ENCODE assay signal across 9 mouse cellular contexts in the genomic region with DNA sequence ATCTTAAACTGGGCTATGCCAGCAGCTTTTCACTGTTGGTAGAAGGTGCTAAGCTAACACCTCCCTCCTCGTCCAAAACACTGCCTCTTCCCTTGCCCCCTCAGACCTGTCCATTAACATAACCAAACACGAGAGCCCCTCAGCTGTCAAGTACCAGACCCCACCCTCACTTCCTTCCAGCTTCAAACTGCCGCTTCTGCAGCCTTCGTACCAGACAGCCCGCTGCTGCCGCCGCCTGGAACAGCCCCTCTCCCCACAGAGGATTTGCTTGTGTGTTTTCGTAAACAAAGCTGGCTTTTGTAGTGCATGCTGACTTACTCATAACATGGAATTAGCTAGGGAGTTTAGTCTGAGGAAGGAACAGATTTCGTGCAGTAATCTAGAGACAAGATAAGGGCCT. TPM values are rescaled to one million over a fixed set of nuclear protein-coding genes. Genes with fewer than 3 reads are reported as not detected.
DNase-seq lines count a peak whose midpoint lies in the region; ATAC-seq lines count a peak whose summit lies in the region.
"Had no signal": no experiment of that assay in that cellular context is flagged by ENCODE, and none has a peak within 500 bp of the region (broad histone marks: within the 10 kb centered on the region; RNA-seq: fewer than 3 reads in every experiment).

No protein-coding gene starts in this region.

- H3K9ac ChIP-seq in heart, embryonic 16.5 days (ENCODE audit: low read length): no peak overlapping the region
- H3K9ac ChIP-seq in midbrain, embryonic 16.5 days (ENCODE audit: low read depth, low read length): peak overlapping the region; percentile 55

- H3K27me3 ChIP-seq in heart, embryonic 16.5 days (ENCODE audit: control insufficient read depth, insufficient read depth, low read length): peaks cover 75% of the 10 kb centered on the region
- H3K27me3 ChIP-seq in hindbrain, embryonic 10.5 days (ENCODE audit: insufficient read depth, poor library complexity, severe bottlenecking): peaks cover 58% of the 10 kb centered on the region
- no peaks in the 10 kb centered on the region for H3K27me3 ChIP-seq in midbrain, embryonic 16.5 days (ENCODE audit: control insufficient read depth, insufficient read depth, low read depth, low read length)

- no peaks in the 10 kb centered on the region for H3K9me3 ChIP-seq in heart, embryonic 16.5 days (replicated peaks; ENCODE audit: control insufficient read depth, low read length)
- no peaks in the 10 kb centered on the region for H3K9me3 ChIP-seq in hindbrain, embryonic 10.5 days
- no peaks in the 10 kb centered on the region for H3K9me3 ChIP-seq in midbrain, embryonic 16.5 days (replicated peaks; ENCODE audit: control insufficient read depth, low read length, poor library complexity, severe bottlenecking)

- no peak overlapping the region for H3K27ac ChIP-seq in heart, embryonic 16.5 days (ENCODE audit: low read length)
- peak overlapping the region; percentile 98 for H3K27ac ChIP-seq in hindbrain, embryonic 10.5 days
- no peak overlapping the region; the same call in 1 of the 2 replicates for H3K27ac ChIP-seq in midbrain, embryonic 16.5 days (ENCODE audit: low read length)

- no peaks in the 10 kb centered on the region for H3K36me3 ChIP-seq in heart, embryonic 16.5 days (ENCODE audit: control insufficient read depth, insufficient read depth)
- peaks cover 13% of the 10 kb centered on the region for H3K36me3 ChIP-seq in hindbrain, embryonic 10.5 days
- H3K36me3 ChIP-seq in midbrain, embryonic 16.5 days (ENCODE audit: control insufficient read depth, insufficient read depth, low read length): no peaks in the 10 kb centered on the region

- 7% methylated on average over 9 of the region's 9 CpGs for WGBS in heart, embryonic 16.5 days
- 1% methylated on average over 9 of the region's 9 CpGs for WGBS in hindbrain, embryonic 10.5 days
- WGBS in midbrain, embryonic 16.5 days: 0% methylated on average over 9 of the region's 9 CpGs

- no peak for ATAC-seq in heart, embryonic 16.5 days (replicated peaks; ENCODE audit: extremely low read depth, insufficient read depth, low FRiP score)
- no peak for ATAC-seq in midbrain, embryonic 16.5 days

- no peak for DNase-seq in heart, adult 8-10 months (ENCODE audit: low spot score)
- peak; percentile 18 for DNase-seq in R1 (ENCODE audit: low read depth, low spot score)
- peak; percentile 56 for DNase-seq in hindbrain, embryonic 10.5 days (ENCODE audit: low spot score)
- no peak for DNase-seq in yolk sac, embryonic 10.5 days (ENCODE audit: low spot score)
- no peak for DNase-seq in right cerebral cortex, adult 2 months (ENCODE audit: low spot score in 2 of 2)
- no peak for DNase-seq in testis, postnatal 14 days (ENCODE audit: low spot score)
- DNase-seq: lung, adult 18-20 months had no signal

- 0 out of 2 replicates have a peak overlapping the region, but pooled peaks have one; percentile 1 for H3K4me3 ChIP-seq in heart, embryonic 16.5 days (ENCODE audit: low read length)
- H3K4me3 ChIP-seq in hindbrain, embryonic 10.5 days: peak overlapping the region; percentile 94
- peak overlapping the region; percentile 78 for H3K4me3 ChIP-seq in midbrain, embryonic 16.5 days (ENCODE audit: low read depth, low read length)

- H3K4me2 ChIP-seq in heart, embryonic 16.5 days (ENCODE audit: low read depth, low read length): peak overlapping the region; percentile 19; the same call in 1 of the 2 replicates
- peak overlapping the region; percentile 75 for H3K4me2 ChIP-seq in midbrain, embryonic 16.5 days (ENCODE audit: low read length)

- H3K4me1 ChIP-seq in heart, embryonic 16.5 days (ENCODE audit: control insufficient read depth, insufficient read depth, low read length): peaks cover 20% of the 10 kb centered on the region
- H3K4me1 ChIP-seq in hindbrain, embryonic 10.5 days (replicated peaks): peaks cover 92% of the 10 kb centered on the region
- H3K4me1 ChIP-seq in midbrain, embryonic 16.5 days (ENCODE audit: control insufficient read depth, insufficient read depth, low read length): peaks cover 56% of the 10 kb centered on the region

RNA-seq across cellular contexts. Expression of a gene that starts 1.8 kb away (rescaled TPM):
- polyA plus RNA-seq in heart, embryonic 16.5 days (2015; fragmentation: Nextera tagmentation; extraction: Ambion mirVana): 0.51 and 0.64 TPM in 2 replicates
- under 1 TPM; 0.28 to 0.80 (median 0.54) TPM for total RNA-seq in heart, adult 8-10 months (2022)
- 10.7 and 11.0 TPM in 2 replicates for polyA plus RNA-seq in hindbrain, embryonic 10.5 days (2016; fragmentation: Nextera tagmentation; extraction: Ambion mirVana)
- polyA plus RNA-seq in midbrain, embryonic 16.5 days (2015; fragmentation: Nextera tagmentation; extraction: Ambion mirVana): 5.4 and 5.8 TPM in 2 replicates

RNA-seq across cellular contexts. Expression of a gene that starts 33.2 kb away (rescaled TPM):
- 20.5 and 22.2 TPM in 2 replicates for polyA plus RNA-seq in heart, embryonic 16.5 days (2015; fragmentation: Nextera tagmentation; extraction: Ambion mirVana)
- 10 to 100 TPM; 12.2 to 18.5 (median 14.2) TPM for total RNA-seq in heart, adult 8-10 months (2022)
- 36.1 and 39.8 TPM in 2 replicates for polyA plus RNA-seq in hindbrain, embryonic 10.5 days (2016; fragmentation: Nextera tagmentation; extraction: Ambion mirVana)
- 40.4 and 42.1 TPM in 2 replicates for polyA plus RNA-seq in midbrain, embryonic 16.5 days (2015; fragmentation: Nextera tagmentation; extraction: Ambion mirVana)

Comparison
In these comparisons a context has a peak if more than half of its experiments do, and no peak if none do; other contexts are left out.
1. H3K4me3 ChIP-seq: peak in every context shown above with its lines; median percentile 94 in hindbrain, embryonic 10.5 days; 78 in midbrain, embryonic 16.5 days; 1 in heart, embryonic 16.5 days.
2. DNase-seq: peak in R1 (single experiment) and hindbrain, embryonic 10.5 days (single experiment); none in heart, adult 8-10 months (single experiment), yolk sac, embryonic 10.5 days (single experiment), right cerebral cortex, adult 2 months (0 of 2) and testis, postnatal 14 days (single experiment).